Mouse (Mus musculus): ENCODE data around the gene Xirp2. TPM values are rescaled to one million over a fixed set of nuclear protein-coding genes. Genes with fewer than 3 reads are reported as not detected.

Xirp2 gene
- polyA plus RNA-seq (2015; fragmentation: Illumina TruSeq; extraction: RNeasy Lipid Tissue Mini Kit (QIAGEN cat#74804); ENCODE audit: insufficient read depth, low read depth, low replicate concordance): not detected

GRCm38 (mm10) chr2:67445780-67446179 lies at the start of gene Xirp2:
Xirp2 (plus strand) TSS chr2:67446002.

GRCm38 (mm10) chr2:67413425-67413824 lies 32.4 kb upstream of the Xirp2 start, which contains the start of gene Gm21830:
Gm21830 (plus strand) TSS chr2:67413725.

GRCm38 (mm10) chr2:67433081-67433480 lies 12.7 kb upstream of the Xirp2 start, which contains the start of gene Gm26727:
Gm26727 (minus strand) TSS chr2:67433181.

GRCm38 (mm10) chr2:67565480-67566331 lies 119.9 kb downstream of the Xirp2 start, which contains the start of gene B3galt1:
B3galt1 (plus strand) TSS chr2:67565871.

Other genes starting within 250 kb of the Xirp2 start
- not detected for gene Gm21830, start 32.3 kb upstream of the Xirp2 start, polyA plus RNA-seq (2015; fragmentation: Illumina TruSeq; extraction: RNeasy Lipid Tissue Mini Kit (QIAGEN cat#74804); ENCODE audit: insufficient read depth, low read depth, low replicate concordance)
- not detected for gene Gm26727, start 12.8 kb upstream of the Xirp2 start, polyA plus RNA-seq (2015; fragmentation: Illumina TruSeq; extraction: RNeasy Lipid Tissue Mini Kit (QIAGEN cat#74804); ENCODE audit: insufficient read depth, low read depth, low replicate concordance)
- not detected for gene B3galt1, start 119.9 kb downstream of the Xirp2 start, polyA plus RNA-seq (2015; fragmentation: Illumina TruSeq; extraction: RNeasy Lipid Tissue Mini Kit (QIAGEN cat#74804); ENCODE audit: insufficient read depth, low read depth, low replicate concordance)

Data from pancreas, adult 10 weeks (tissue).